Mouse (Mus musculus): ENCODE data around the gene Krcc1.

Gene Krcc1

GRCm38 (mm10) chr6:71271389-71272315 is at the start of gene Krcc1:
Gene Krcc1 (plus strand): TSS chr6:71271677.
- in situ Hi-C loops (cut with MboI, MseI): no loop called here

DNA sequence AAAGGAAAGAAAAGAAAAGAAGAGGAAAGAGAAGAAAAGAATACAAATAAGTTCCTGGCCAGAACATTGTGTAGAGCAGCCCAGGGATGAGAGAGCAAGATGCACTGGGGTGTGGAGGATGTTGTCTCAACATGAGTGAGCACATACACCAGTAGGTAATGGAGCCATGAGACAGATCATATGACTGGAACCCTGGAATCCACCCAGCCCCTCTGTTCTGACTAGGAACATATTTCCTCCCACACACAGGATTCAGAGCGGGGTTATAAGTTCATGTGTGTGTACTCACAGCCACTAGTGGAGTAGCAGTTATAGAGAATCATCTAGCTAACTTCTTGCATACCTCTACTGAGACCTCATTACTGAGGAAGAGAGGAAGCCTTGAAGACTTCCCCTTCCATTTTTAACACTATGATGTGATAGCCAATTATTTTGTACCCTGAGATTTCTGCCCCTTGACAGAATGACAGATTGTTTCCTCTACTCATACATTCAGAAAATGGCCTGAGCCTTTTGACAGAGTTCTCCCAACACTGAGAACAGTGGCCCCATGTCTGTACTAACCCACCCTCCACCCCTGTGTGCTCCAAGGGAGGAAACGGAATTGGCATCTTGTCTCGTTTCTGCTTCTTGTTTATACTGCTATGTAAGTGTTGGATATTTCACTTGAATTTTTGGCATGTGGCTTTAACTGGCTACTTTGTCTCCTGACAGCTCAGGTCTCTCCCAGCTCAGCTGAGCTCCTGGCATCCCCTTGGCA is 47.1 kb upstream of the Krcc1 start:
- in situ Hi-C loops (cut with MboI, MseI): loop anchor here (10.0 kb wide), 1 partner anchor 1820 kb away; no protein-coding TSS in a partner anchor

- in situ Hi-C loops (cut with MboI, MseI): loop anchor here (10.0 kb wide), 1 partner anchor 1818 kb away; no protein-coding TSS in a partner anchor
These were observed 44.9 kb upstream of the Krcc1 start for GRCm38 (mm10) chr6:71226544-71226943.

- in situ Hi-C loops (cut with MboI, MseI): loop anchor here (10.0 kb wide), 1 partner anchor 1818 kb away; no protein-coding TSS in a partner anchor
These were observed 44.2 kb upstream of the Krcc1 start for GRCm38 (mm10) chr6:71227157-71227770.

- in situ Hi-C loops (cut with MboI, MseI): no loop called here
These were observed 36.4 kb upstream of the Krcc1 start for GRCm38 (mm10) chr6:71235121-71235520.

GRCm38 (mm10) chr6:71235944-71236343 is 35.5 kb upstream of the Krcc1 start:
- in situ Hi-C loops (cut with MboI, MseI): no loop called here

DNA sequence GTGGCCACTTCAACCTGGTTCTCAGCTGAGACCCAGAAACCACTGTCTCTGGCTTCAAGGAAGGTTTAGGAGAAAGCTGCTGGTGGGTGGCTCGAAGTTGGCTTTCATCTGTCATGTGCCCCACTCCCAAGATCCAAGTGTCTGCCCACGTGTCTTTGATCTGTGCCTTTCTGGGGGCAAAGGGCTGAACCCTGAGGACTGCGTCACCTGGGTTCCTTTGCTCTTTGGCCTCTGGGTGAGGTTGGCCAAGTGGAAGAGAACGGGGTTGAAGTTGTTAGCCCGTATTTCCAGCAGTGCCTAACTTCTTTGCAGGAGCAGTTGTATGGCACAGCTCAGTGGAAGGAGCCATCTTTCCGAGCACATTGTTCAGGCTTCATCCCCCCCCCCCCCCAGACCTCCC is 35.0 kb upstream of the Krcc1 start:
- in situ Hi-C loops (cut with MboI, MseI): no loop called here

DNA sequence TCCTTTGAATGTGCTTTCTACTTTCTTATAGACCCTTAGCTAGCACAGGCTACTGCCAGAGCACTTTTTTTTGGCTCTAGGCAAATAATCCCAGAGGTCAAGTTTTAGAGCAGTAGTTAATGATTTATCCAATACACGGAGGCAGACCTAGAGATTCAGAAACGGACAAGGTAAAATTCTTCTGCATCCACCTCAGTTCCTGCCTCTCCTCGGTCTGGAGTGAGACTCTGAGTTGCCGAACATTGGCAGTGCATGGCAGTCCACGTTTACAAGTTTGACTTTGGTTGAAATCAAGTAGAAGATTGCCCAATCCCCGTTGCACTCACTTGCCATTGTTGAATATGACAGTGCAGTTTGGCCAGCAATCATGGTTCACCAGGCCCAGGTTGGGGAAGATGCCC is 34.4 kb upstream of the Krcc1 start:
- in situ Hi-C loops (cut with MboI, MseI): no loop called here

- in situ Hi-C loops (cut with MboI, MseI): no loop called here
These were observed 32.3 kb upstream of the Krcc1 start for GRCm38 (mm10) chr6:71239069-71239750.

GRCm38 (mm10) chr6:71240831-71241230 is 30.6 kb upstream of the Krcc1 start:
- in situ Hi-C loops (cut with MboI, MseI): no loop called here

DNA sequence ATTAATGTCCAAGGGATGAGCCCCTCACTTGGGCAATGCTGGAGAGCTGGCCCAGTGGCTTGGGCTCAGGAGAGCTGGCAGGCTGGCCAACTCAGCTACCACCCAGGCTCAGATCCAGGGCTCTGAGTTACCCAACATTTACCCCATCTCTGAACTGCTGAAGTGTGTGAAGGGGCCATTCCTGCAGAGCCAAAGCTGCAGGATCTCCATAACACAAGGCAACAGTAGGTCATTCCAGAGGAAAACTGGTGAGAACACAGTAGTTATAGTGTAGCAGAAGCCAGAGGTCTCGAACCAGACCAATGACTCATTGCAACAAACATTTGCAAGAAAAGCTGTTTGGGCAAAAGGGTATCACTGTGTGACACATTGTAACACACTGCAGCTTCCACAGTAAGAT is 28.7 kb upstream of the Krcc1 start:
- in situ Hi-C loops (cut with MboI, MseI): no loop called here

DNA sequence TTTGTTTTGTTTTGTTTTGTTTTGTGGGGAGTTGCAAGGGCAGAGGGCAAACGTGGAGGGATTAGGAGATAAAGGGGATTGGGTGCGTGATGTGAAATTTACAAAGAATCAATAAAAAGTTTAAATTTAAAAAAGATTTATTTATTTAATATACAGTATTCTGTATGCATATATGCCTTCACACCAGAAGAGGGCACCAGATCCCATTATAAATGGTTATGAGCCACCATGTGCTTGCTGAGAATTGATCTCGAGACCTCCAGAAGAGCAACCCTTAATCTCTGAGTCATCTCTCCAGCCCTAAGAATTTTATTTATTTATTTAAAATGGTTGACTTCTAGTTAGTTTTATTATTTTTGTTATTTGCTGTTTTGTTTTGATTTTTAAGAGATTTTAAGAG is 28.2 kb upstream of the Krcc1 start:
- in situ Hi-C loops (cut with MboI, MseI): no loop called here

GRCm38 (mm10) chr6:71248420-71248819 is 23.1 kb upstream of the Krcc1 start:
- in situ Hi-C loops (cut with MboI, MseI): no loop called here

- in situ Hi-C loops (cut with MboI, MseI): no loop called here
These were observed 21.9 kb upstream of the Krcc1 start for GRCm38 (mm10) chr6:71249615-71250014.

GRCm38 (mm10) chr6:71250951-71251350 is 20.5 kb upstream of the Krcc1 start:
- in situ Hi-C loops (cut with MboI, MseI): no loop called here

GRCm38 (mm10) chr6:71254456-71254855 is 17.0 kb upstream of the Krcc1 start:
- in situ Hi-C loops (cut with MboI, MseI): no loop called here

DNA sequence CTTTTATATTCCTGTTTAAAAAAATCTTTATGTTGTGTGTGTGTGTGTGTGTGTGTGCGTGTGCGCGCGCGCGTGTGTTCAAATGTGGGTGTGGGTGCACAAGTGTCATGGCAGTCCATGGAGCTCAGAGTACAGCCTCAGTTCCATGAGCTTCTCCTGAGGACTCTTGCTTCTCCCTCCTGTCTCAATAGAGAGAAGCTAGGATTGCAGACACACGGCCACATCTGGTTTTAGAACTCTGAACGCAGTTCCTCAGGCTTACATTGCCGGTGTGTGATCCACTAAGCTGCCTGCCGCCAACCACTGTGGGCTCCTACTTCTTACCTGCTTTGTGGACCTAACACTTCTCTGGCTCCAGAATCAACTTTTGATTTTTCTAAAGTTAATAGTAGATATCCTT is 15.3 kb upstream of the Krcc1 start:
- in situ Hi-C loops (cut with MboI, MseI): no loop called here

DNA sequence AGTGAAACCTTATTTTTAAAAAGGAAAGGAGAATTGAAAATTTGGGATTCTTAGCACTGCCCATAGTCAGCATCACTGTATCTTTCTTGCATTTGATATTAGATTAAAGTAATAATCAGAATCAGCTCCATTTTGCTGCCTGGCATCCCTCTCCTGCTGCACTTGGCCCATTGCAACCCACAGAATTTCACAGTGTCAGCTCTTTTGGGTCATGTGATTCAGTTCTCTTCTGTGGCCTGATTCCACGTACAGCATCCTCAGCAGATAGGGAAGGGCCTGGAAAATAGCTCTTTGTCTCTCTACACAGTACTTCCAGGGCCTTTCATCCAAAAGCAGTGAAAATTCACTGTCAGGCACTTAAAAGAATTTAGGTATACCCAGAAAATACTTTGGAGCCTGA is 14.1 kb upstream of the Krcc1 start:
- in situ Hi-C loops (cut with MboI, MseI): no loop called here

- in situ Hi-C loops (cut with MboI, MseI): no loop called here
These were observed 12.9 kb upstream of the Krcc1 start for GRCm38 (mm10) chr6:71258562-71258961.

DNA sequence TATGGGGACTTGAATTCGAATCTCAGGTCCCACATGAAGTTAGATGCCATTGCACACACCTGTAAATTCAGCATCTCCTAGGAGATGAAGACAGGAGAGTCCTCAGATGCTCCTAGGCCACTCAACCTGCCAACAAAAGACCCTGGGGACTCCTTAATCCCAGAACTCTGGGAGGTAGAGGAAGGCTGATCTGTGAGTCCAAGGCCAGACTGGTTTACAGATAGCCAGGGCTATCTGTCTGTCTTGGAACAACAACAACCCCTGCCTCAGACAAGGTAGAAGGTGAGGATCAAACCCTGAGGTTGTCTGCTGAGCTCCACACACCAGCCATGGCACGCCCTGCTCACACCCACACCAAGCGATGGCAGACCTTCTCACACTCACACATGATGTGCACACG is 12.3 kb upstream of the Krcc1 start:
- in situ Hi-C loops (cut with MboI, MseI): no loop called here

GRCm38 (mm10) chr6:71260051-71260640 is 11.3 kb upstream of the Krcc1 start:
- in situ Hi-C loops (cut with MboI, MseI): no loop called here
